Mouse (Mus musculus) skeletal muscle tissue, adult 2 months (tissue): Measurements from ENCODE around the gene Ccdc141.

ENCODE experiments used
- DNase-seq: peaks from one replicate; pipeline ENCODE4 v3.0.0-alpha.2; 2012; ENCODE audit warnings: low read depth, low spot score

Gene Ccdc141

GRCm38 (mm10) chr2:77133407-77133806 is 37.0 kb downstream of the Ccdc141 start:
- DNase-seq, result no peak

- DNase-seq, result peak; percentile 30
Observed at GRCm38 (mm10) chr2:77126939-77127338, 43.5 kb downstream of the Ccdc141 start.

- DNase-seq, result no peak
Observed at GRCm38 (mm10) chr2:77118102-77118501, 52.3 kb downstream of the Ccdc141 start.

GRCm38 (mm10) chr2:77114335-77114734 is 56.1 kb downstream of the Ccdc141 start:
- DNase-seq, result no peak

- DNase-seq, result peak; percentile 61
Observed at GRCm38 (mm10) chr2:77113867-77114266, 56.6 kb downstream of the Ccdc141 start.

- no peak for DNase-seq
Observed at GRCm38 (mm10) chr2:77113026-77113425, 57.4 kb downstream of the Ccdc141 start.

- no peak for DNase-seq
Observed at GRCm38 (mm10) chr2:77111095-77111494, 59.3 kb downstream of the Ccdc141 start.

GRCm38 (mm10) chr2:77110365-77110764 is 60.1 kb downstream of the Ccdc141 start:
- no peak for DNase-seq

- peak; percentile 18 for DNase-seq
Observed at GRCm38 (mm10) chr2:77109506-77110123, 60.8 kb downstream of the Ccdc141 start.

GRCm38 (mm10) chr2:77108562-77108961 is 61.9 kb downstream of the Ccdc141 start:
- DNase-seq, result no peak

- DNase-seq, result no peak
Observed at GRCm38 (mm10) chr2:77106150-77106549, 64.3 kb downstream of the Ccdc141 start.

GRCm38 (mm10) chr2:77105006-77105715 is 65.3 kb downstream of the Ccdc141 start:
- no peak for DNase-seq

- no peak for DNase-seq
Observed at GRCm38 (mm10) chr2:77102516-77102915, 67.9 kb downstream of the Ccdc141 start.

GRCm38 (mm10) chr2:77099814-77100213 is 70.6 kb downstream of the Ccdc141 start:
- no peak for DNase-seq

- DNase-seq, result no peak
Observed at GRCm38 (mm10) chr2:77098769-77099168, 71.7 kb downstream of the Ccdc141 start.

- no peak for DNase-seq
Observed at GRCm38 (mm10) chr2:77091749-77092148, 78.7 kb downstream of the Ccdc141 start.

GRCm38 (mm10) chr2:77085313-77085712 is 85.1 kb downstream of the Ccdc141 start:
- no peak for DNase-seq

- no peak for DNase-seq
Observed at GRCm38 (mm10) chr2:77084629-77085028, 85.8 kb downstream of the Ccdc141 start.

- no peak for DNase-seq
Observed at GRCm38 (mm10) chr2:77081156-77081555, 89.3 kb downstream of the Ccdc141 start.

- no peak for DNase-seq
Observed at GRCm38 (mm10) chr2:77080657-77081056, 89.8 kb downstream of the Ccdc141 start.

GRCm38 (mm10) chr2:77078746-77079145 is 91.7 kb downstream of the Ccdc141 start:
- DNase-seq, result no peak

- DNase-seq, result no peak
Observed at GRCm38 (mm10) chr2:77074373-77074772, 96.1 kb downstream of the Ccdc141 start.

GRCm38 (mm10) chr2:77073930-77074329 is 96.5 kb downstream of the Ccdc141 start:
- no peak for DNase-seq
